Mouse (Mus musculus): ENCODE data around the gene Higd1a. TPM values are rescaled to one million over a fixed set of nuclear protein-coding genes. Genes with fewer than 3 reads are reported as not detected.

Higd1a gene
- polyA plus RNA-seq (2011; ENCODE audit: insufficient read depth, insufficient read length, low replicate concordance, missing spikeins): 52.3 and 68.9 TPM in 2 replicates

DNA sequence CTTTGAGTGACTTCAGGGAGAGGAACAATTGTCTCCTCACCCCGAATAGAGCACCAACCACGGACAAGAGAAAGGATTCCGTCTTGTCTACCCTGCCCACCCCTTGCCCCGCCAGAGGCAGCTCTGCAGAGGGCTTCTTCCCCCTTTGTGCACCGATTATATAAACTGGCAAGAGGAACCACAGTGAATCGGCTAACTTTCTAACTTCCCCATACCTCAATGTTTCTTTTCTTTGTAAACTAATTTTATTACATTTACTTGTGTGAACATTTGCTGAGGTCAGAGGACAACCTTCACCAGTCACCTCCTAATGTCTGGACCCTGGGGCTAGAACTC is at the start of gene Higd1a:
Gene Higd1a, minus strand, starts transcription at position 210 of the 336 bp plus-strand sequence.
- Histone ChIP-seq H3K27ac (ENCODE audit: control insufficient read depth, insufficient read depth, low read depth, low read length, poor library complexity) (peak within 1 kb of the TSS; percentile 100), H3K4me3 (replicated peaks; ENCODE audit: control insufficient read depth, low read depth, low read length) (peak within 1 kb of the TSS; percentile 91), H3K4me1 (ENCODE audit: control insufficient read depth, insufficient read depth, low read length) (no peaks in the 10 kb centered on the region; the same call in none of the 2 replicates)
- no peak for TF ChIP-seq CTCF (IDR thresholded peaks at IDR 0.05; ENCODE audit: control insufficient read depth, insufficient read depth, low read length)
- no peak for TF ChIP-seq POLR2A (IDR thresholded peaks at IDR 0.05; ENCODE audit: borderline replicate concordance, control insufficient read depth, low read depth, low read length)
- 1% methylated on average over 6 of the region's 6 CpGs for WGBS

DNA sequence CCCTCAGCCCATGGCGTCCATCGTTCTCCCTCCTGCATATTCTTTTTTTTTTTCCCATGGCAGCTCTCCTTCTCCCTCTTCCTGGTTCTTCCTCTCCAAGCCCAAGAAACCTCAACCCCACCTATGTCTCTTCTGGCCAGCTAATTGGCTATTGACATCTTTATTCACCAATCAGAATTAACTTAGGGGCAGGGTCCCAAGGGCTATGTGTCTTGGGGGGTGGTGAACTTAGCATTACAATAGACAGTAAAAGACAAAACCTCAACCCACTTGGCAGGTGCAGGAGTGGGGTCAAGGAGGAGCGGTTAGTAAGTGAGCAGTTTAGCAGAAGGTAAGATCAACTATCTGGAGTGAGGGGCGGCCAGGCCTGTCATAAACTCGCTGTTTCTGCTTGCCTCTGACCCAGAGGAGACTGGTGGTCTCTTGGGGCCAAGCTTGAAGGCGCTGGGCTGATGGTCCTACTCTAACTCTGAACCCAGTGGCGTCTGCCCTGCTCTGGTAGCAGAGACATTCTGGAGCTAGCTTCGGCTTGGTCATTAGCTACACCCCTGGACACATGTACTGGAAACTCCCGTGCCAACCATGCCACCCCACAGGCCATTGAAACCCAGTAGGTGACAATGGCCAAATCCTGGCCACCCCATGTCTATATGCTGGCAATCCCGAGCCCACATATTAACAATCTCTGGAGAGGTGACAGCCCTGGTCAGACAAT is 49.4 kb upstream of the Higd1a start:
- WGBS: 77% methylated on average over 10 of the region's 10 CpGs
- TF ChIP-seq POLR2A (IDR thresholded peaks at IDR 0.05; ENCODE audit: borderline replicate concordance, control insufficient read depth, low read depth, low read length) (no peak), CTCF (IDR thresholded peaks at IDR 0.05; ENCODE audit: control insufficient read depth, insufficient read depth, low read length) (no peak)
- H3K4me1 ChIP-seq (ENCODE audit: control insufficient read depth, insufficient read depth, low read length): peaks cover 8% of the 10 kb centered on the region
- no peak overlapping the region for H3K4me3 ChIP-seq (replicated peaks; ENCODE audit: control insufficient read depth, low read depth, low read length)
- no peak overlapping the region for H3K27ac ChIP-seq (ENCODE audit: control insufficient read depth, insufficient read depth, low read depth, low read length, poor library complexity)

DNA sequence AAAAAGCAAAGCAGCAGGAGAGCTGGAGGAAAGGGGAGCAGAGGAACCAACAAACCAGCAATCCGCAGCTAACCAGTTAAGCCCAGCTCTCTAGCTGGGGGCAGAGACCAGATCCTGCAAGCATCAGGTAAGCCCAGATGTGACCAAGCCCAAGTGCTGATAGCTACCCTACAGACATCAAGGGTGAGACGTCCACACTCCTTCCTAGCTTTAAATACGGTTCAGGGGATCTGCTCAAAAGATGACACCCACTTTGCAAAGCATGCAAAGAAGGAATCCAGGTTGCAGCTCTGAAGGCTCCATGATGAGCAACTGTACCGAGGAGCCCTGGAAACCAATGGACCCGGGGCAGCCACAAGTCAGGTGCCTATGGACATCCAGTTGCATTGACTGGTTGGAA is 48.3 kb upstream of the Higd1a start:
- 80% methylated on average over 5 of the region's 5 CpGs for WGBS

DNA sequence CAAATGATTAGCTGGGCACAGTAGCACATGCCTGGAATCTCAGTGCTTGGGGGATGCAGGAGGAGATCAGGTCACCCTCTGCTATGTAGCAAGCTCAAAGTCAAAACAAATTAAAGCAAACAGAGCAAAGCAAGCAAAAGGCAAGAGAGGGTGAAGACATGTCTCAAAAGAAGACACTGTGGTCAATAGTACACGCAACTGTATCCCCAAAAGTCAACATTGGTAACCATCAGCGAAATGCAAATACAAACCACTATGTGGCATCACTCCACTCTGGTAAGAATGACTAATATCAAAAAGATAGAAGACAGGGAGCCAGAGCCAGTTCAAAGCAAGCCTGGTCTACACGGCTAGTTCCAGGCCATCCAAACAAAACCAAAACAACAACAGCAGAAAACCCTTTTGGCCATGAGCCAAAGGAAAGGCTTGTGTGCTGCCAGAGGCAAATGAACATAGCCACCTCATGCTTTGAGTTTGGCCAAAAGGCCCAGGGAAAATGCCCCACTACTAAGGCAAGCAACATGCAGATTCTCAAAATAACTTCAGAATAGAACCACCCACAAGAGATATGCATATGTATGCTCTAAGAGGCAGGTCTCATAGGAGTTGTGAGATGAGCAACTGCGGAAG is 47.5 kb upstream of the Higd1a start:
- Histone ChIP-seq H3K4me1 (ENCODE audit: control insufficient read depth, insufficient read depth, low read length) (peaks cover 8% of the 10 kb centered on the region), H3K4me3 (replicated peaks; ENCODE audit: control insufficient read depth, low read depth, low read length) (no peak overlapping the region), H3K27ac (ENCODE audit: control insufficient read depth, insufficient read depth, low read depth, low read length, poor library complexity) (no peak overlapping the region)
- TF ChIP-seq CTCF (IDR thresholded peaks at IDR 0.05; ENCODE audit: control insufficient read depth, insufficient read depth, low read length) (no peak), POLR2A (IDR thresholded peaks at IDR 0.05; ENCODE audit: borderline replicate concordance, control insufficient read depth, low read depth, low read length) (no peak)
- WGBS: 77% methylated on average over 4 of the region's 4 CpGs

More for the DNA sequence above, 48.3 kb upstream of the Higd1a start:
- no peak overlapping the region for H3K4me3 ChIP-seq (replicated peaks; ENCODE audit: control insufficient read depth, low read depth, low read length)
- no peak overlapping the region for H3K27ac ChIP-seq (ENCODE audit: control insufficient read depth, insufficient read depth, low read depth, low read length, poor library complexity)
- TF ChIP-seq CTCF (IDR thresholded peaks at IDR 0.05; ENCODE audit: control insufficient read depth, insufficient read depth, low read length) (no peak), POLR2A (IDR thresholded peaks at IDR 0.05; ENCODE audit: borderline replicate concordance, control insufficient read depth, low read depth, low read length) (no peak)
- H3K4me1 ChIP-seq (ENCODE audit: control insufficient read depth, insufficient read depth, low read length): peaks cover 8% of the 10 kb centered on the region

DNA sequence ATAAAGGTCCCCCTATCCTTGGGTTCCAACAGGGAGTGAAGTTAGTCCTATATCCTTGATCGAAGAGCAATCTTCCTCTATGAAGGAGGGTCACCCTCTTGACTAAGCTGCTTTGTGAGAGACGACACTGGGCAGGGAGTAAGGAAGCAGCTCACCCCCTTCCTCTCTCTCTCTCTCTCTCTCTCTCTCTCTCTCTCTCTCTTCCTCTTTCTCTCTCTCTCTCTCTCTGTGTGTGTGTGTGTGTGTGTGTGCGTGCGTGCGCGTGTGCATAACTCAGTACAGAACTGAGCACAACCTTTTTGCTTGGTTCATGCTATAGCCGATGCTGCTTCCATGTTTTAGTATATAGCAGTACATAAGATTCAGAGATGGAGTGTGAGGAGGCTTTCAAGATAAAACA is 46.8 kb upstream of the Higd1a start:
- Histone ChIP-seq H3K4me1 (ENCODE audit: control insufficient read depth, insufficient read depth, low read length) (peaks cover 8% of the 10 kb centered on the region), H3K4me3 (replicated peaks; ENCODE audit: control insufficient read depth, low read depth, low read length) (no peak overlapping the region), H3K27ac (ENCODE audit: control insufficient read depth, insufficient read depth, low read depth, low read length, poor library complexity) (no peak overlapping the region)
- TF ChIP-seq POLR2A (IDR thresholded peaks at IDR 0.05; ENCODE audit: borderline replicate concordance, control insufficient read depth, low read depth, low read length) (no peak), CTCF (IDR thresholded peaks at IDR 0.05; ENCODE audit: control insufficient read depth, insufficient read depth, low read length) (no peak)
- 49% methylated on average over 7 of the region's 7 CpGs for WGBS

DNA sequence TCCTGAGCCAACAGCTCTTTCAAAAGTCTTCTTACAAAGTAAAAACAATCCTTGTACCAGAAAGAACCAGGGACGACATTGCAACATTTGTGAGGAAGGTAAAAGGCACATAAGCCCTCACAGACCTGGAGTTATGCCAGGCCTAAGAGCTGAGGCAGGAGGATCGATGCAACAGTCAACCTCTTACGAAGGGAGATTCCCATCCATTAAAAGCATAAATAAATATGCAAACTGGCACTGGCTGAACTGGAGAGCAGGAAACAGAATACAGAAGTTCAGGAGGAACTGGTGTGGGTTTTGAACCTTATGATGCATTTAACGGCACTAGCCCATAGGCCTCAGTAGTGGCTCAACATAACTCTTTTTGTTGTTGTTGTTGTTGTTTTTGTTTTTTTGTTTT is 46.2 kb upstream of the Higd1a start:
- 15% methylated on average over 4 of the region's 4 CpGs for WGBS

DNA sequence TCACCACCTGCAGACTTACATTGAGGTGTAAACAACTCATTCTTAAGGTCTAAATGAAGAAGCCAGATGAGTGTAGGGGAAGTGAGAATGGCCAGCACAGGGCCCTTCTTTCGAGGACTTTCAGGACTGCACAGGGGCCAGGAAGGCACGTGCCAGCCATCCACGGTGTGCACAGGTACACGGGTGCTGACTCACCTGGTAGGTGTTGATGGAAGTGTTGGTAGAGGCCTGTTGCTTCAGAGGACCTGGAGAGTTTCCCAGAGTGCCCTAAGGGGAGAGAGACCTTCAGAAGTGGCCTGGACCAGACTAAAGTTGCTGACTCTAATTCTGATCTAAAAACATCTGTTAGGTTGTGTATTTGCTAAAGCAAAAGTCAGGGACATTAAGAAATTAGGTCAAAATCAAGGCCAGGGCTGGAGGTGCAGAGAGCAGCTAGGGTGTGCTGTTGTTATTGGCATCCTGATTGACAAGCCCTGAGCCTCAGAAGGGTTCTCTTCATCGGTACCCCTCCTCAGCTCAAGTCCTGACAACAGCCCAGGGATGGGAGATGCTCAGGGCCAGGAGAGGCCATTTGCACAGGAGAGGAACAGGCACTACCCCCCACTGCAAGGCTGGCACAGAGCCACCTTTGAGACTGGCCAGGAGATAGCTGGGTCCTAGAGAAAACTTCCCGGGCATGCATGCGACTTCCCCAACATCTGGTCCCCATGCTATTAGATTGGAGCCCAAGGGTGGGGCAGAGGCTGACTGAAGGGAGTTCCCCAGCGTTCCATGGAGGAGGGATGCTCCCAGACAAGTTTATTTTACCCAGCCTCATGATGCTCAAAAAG is 45.5 kb upstream of the Higd1a start:
- 54% methylated on average over 8 of the region's 8 CpGs for WGBS
- Histone ChIP-seq H3K4me1 (ENCODE audit: control insufficient read depth, insufficient read depth, low read length) (peaks cover 5% of the 10 kb centered on the region; the same call in 1 of the 2 replicates), H3K27ac (ENCODE audit: control insufficient read depth, insufficient read depth, low read depth, low read length, poor library complexity) (no peak overlapping the region), H3K4me3 (replicated peaks; ENCODE audit: control insufficient read depth, low read depth, low read length) (no peak overlapping the region)
- TF ChIP-seq CTCF (IDR thresholded peaks at IDR 0.05; ENCODE audit: control insufficient read depth, insufficient read depth, low read length) (no peak), POLR2A (IDR thresholded peaks at IDR 0.05; ENCODE audit: borderline replicate concordance, control insufficient read depth, low read depth, low read length) (no peak)

More for the DNA sequence above, 46.2 kb upstream of the Higd1a start:
- peaks cover 6% of the 10 kb centered on the region; the same call in 1 of the 2 replicates for H3K4me1 ChIP-seq (ENCODE audit: control insufficient read depth, insufficient read depth, low read length)
- TF ChIP-seq POLR2A (IDR thresholded peaks at IDR 0.05; ENCODE audit: borderline replicate concordance, control insufficient read depth, low read depth, low read length): no peak
- TF ChIP-seq CTCF (IDR thresholded peaks at IDR 0.05; ENCODE audit: control insufficient read depth, insufficient read depth, low read length): no peak
- H3K27ac ChIP-seq (ENCODE audit: control insufficient read depth, insufficient read depth, low read depth, low read length, poor library complexity): no peak overlapping the region
- H3K4me3 ChIP-seq (replicated peaks; ENCODE audit: control insufficient read depth, low read depth, low read length): no peak overlapping the region

All from bone marrow, adult 2 months (tissue).